Mouse (Mus musculus) left cerebral cortex, adult 11 months (tissue): ENCODE measurements at regions not wholly inside any gene's neighbourhood (a gene's known extent, or its start where the extent isn't known, plus 50 kb on each side); places are given as distances from the start of the nearest gene placed in this dataset.

Experiments
- DNase-seq: peaks from one replicate; pipeline ENCODE4 v3.0.0; 2022; ENCODE audit warnings: low spot score

GRCm38 (mm10) chr9:26247669-26248068 lies 485.9 kb upstream of the B3gat1 start:
- DNase-seq = no peak

GRCm38 (mm10) chr9:26264867-26265725 lies 468.4 kb upstream of the B3gat1 start:
- peak; percentile 46 for DNase-seq
